Mouse (Mus musculus) retina, postnatal 7 days (tissue): Measurements from ENCODE around the gene Lcn2.
A peak's percentile ranks its signal among the peaks of the same experiment; 100 is the strongest.
"Not testable (repeated sequence)": the region's sequence is repeated elsewhere in the genome, so short reads cannot be mapped to it uniquely, and the experiment has no call there.

Experiments
- DNase-seq: peaks from one replicate; pipeline ENCODE4 v3.0.0-alpha.2; 2012; ENCODE audit warnings: low read depth, low spot score

The Lcn2 gene

DNA sequence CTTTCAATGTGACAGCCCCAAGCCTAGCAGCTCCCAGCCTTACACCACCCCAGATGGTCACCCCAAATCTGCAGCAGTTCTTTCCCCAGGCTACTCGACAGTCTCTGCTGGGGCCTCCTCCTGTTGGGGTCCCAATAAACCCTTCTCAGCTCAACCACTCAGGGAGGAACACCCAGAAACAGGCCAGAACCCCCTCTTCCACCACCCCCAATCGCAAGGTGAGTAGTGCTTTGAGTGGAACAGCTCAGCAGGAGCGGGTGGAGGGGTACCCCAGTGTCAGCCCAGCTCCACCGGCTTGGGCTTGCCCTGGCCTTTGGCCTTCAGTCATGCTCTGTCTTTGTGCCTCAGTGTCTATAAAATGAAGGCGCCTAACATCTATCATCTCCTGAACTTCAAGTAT lies 20.7 kb downstream of the Lcn2 start:
- no peak for DNase-seq

DNA sequence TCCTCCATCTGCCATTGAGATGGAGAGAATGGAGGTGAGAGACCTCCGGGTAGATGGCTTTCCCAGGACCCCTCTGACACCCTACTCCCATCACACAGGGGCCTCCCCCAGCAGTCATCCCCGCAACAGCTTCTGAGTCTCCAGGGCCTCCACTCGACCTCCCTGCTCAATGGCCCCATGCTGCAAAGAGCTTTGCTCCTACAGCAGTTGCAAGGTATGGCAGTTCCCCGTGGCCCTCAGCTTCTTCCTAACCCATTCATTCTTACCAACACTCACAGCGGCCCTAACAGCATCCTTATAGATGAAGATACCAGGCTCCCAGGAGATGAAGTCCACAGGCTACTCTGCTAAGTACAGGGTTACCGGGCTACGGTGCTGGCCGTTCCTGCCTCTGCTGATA lies 23.9 kb downstream of the Lcn2 start:
- no peak for DNase-seq

DNA sequence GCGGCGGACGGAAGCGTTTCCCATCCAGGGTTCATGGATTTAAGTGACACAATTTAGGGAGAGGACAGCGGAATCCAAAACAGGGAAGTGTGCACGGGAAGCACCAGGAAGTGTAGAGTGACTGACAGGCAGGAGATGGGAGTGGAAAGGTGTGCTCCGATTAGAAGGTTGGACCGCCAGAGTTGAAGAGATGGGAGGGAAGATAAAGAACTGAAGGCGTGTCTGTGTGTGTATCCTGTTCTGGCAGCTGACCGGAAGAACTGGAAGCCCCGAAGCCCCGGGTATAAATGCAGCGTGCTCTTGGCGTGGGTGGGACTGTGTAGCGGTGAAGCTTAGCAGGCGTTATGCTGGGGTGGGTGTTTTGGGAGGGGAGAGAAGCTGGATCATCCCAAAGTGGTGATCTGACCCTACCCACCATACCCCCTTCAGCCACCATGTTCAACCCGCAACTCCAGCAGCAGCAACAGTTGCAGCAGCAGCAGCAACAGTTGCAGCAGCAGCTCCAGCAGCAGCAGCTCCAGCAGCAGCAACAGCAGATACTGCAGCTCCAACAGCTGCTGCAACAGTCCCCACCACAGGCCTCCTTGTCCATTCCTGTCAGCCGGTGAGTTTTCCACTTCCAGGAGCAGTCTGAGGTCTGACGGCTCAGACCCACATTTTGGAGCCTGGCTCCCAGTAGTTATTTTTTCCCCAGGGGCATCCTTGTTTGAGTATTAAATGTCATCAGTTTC lies 24.5 kb downstream of the Lcn2 start:
- no peak for DNase-seq

DNA sequence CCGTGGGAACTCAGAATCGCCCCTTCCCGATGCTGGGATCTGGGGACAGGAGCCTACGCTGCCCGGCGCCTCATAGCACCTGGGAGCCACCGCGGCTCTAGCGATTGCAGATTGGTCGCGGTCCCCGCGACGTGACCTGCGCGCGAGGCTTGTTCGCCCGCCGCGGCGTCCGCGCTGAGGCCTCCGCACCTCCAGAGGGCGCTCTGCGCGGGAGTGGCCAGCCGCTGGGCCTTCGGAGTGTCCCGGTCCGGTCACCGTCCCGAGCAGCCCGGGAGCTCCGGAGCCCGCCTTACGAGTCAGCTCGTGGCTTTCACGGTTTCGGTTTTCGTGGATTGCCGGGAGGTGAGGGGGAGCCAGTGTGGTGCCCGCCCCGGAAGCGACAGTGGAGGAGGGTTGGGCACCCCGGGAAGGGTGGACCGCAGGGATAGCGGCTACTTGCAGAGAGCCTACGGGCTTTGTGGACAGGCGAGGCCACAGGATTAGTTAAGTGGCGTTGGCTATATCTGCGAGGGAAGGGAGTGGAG lies 25.2 kb downstream of the Lcn2 start:
- DNase-seq, result peak; percentile 88

DNA sequence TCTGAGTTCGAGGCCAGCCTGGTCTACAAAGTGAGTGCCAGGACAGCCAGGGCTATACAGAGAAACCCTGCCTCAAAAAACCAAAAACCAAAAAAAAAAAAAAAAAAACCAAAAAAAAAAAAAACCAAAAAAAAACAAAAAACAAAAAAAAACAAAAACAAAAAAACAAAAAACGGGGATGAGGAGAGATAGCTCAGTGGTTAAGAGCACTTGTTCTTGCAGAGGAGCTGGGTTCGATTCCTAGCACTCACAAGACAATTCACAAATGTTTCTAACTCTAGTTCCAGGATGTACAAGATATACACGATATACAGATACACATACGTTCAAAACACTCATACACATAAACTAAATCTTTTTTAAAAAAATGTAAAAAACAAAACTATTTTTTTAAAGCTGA lies 25.8 kb downstream of the Lcn2 start:
- DNase-seq, result not testable (repeated sequence)

DNA sequence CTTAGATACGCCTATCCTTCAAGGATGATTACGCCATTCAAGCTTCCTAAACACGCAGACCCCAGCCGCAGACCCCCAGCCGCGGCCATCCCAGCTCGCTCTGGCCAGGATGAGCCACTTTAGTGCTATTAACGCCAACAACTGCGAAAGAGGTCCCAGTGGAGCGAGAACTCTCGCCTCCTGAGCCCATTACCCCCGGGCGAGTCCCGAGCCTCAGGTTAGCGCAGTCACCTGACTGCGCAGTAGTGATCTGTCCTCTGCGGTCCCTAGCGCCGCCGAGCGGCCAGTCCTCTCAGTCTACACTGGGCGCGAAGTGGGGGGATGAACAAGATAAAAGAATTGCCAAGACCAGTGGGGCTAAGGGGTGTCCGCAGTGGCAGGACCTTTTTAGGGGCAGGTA lies 26.6 kb downstream of the Lcn2 start:
- peak; percentile 27 for DNase-seq

DNA sequence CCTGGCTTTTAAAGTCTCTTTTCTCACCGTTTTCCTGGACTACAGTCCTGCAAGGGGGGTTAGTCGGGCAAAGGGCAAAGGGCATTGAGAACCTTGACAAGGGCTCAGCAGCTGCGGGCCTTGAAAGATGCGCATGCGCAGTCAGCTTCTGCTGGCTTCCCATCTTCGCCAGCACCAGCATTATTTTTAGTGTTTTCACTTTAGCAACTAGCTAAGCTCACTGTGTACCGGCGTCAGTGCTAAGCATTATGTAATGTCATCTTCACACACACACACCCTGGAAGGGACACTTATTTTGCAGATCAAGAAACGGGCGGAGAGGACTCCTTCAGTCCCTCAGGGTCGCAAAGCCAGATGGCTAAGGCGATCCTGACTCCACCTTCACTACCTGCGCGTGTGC lies 27.3 kb downstream of the Lcn2 start:
- peak; percentile 43 for DNase-seq

DNA sequence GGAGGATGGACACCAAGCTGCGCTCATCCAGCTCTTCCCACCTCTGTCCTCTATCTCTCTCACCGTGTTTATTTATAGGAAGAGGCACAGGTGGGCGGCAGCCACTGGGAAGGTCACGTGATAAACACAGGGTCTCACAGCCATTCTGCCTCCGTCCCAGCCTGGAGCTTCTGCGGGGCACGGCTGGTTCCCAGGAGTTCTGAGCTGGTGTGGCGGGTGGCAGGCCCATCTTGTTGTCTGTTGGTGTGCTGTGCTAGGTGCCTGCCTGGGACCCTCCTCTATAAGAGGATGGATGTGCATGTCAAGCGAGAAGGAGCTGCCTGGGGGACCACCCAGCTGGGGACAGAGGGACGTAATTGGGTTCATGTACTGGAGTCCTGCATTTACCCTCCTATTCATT lies 29.7 kb downstream of the Lcn2 start:
- no peak for DNase-seq

DNA sequence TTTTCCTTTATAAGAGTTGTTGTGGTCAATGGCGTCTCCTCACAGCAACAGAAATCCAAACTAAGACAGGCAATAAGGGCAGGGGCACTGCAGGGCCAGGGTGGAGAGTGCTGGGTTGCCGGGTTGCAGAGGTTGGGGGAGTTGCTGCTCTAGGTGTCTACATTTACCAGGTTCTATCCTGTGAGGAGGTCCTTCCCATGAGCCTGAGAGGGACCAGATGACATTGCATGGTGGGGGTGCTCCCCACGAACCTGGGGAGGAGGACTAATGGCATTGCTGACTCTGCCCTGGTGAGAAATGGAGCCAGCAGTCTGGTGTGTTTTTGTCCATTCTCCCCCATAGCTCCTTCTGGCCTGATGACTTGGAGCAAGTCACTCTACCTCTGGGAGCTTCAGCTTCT lies 30.3 kb downstream of the Lcn2 start:
- DNase-seq, result no peak

DNA sequence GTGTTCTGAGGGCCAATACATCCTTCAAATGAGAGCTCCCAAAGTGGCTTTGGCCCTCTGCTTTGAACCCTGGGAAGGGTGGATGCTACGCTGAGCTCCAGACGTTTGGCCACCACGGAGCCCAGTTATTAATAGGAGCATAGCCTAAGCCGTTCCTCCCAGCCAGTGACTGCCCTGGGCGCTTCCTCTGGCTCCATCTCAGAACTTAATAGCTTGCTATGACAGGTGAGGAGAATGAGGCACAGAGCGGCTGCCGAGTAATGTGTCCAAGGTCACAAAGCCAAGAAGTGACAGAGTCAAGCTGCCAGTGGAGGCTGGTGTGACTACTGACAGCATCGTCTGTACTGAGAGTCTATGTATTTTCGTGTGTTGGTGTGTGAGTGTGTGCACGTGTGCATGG lies 31.8 kb downstream of the Lcn2 start:
- no peak for DNase-seq

DNA sequence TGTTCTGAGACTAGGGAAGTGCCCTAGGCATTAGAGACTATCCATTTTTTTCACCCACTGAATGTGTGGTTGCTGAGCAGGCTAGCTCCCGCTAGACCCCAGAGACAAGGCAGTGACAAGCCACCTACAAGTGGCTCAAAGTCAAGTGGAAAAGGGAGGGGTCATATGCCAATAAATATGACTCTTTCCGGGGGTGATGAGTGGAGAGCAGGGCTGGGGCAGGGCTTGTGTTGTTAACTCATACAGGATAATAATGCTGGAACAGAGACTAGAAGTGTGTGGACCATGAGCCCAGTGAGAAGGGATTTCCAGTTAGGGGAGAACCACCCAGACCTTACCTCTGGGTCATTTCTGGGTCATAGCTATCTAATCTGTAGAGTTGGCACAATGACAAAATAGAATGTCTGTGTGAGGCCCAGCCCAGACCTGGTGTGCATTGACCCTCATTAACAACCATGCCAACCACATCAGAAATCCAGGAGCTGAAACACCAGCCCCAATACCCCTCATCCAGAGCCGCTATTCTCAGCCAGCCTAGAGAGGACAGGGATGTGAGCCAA lies 33.6 kb downstream of the Lcn2 start:
- no peak for DNase-seq

DNA sequence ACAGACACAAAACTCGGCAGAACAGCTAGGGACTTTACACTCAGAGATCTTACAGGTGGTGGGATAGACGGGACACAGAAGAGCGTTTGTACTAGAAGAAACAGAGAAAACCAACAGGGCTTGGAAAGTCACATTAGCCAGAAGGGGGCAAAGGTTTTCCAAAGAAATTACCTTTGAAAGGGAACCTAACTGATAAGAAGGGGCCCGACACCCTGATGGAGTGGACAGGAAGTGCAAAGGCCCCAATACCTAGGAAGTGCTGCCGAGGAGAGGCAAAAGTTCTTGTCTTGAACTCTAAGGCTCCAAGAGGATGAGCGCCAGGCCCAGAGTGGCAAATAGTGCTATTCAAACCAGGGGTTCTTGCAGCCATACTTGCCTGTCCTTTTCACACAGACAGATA lies 34.2 kb downstream of the Lcn2 start:
- no peak for DNase-seq

DNA sequence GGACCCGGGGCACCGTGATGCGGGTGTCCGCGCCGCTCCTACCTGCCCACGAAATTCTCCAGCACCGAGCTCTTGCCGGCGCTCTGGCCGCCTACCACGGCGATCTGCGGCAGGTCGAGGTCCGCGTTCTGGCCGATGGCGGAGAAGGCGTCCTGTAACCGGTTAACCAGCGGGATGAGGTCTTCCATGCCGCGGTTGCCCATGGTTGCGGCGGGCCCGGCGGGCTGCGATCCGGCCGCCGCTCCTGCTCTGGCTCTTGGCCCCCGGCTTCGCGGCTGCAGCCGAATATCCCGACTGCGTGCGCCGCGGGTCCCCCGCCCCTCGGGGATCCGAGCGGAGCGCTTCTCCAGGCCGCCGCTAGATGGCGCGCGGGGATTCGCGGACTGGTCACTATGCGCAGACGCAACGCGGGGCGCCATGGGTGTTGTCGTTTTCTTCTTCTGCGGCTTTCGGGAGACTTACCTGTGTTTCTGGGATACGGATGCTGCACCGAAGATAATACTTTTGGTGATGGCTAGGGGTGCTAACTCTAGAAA lies 35.0 kb downstream of the Lcn2 start, which contains the start of gene Dnm1:
Dnm1 (minus strand) TSS at position 332 of the 536 bp plus-strand sequence.
- DNase-seq, result peak; percentile 86

DNA sequence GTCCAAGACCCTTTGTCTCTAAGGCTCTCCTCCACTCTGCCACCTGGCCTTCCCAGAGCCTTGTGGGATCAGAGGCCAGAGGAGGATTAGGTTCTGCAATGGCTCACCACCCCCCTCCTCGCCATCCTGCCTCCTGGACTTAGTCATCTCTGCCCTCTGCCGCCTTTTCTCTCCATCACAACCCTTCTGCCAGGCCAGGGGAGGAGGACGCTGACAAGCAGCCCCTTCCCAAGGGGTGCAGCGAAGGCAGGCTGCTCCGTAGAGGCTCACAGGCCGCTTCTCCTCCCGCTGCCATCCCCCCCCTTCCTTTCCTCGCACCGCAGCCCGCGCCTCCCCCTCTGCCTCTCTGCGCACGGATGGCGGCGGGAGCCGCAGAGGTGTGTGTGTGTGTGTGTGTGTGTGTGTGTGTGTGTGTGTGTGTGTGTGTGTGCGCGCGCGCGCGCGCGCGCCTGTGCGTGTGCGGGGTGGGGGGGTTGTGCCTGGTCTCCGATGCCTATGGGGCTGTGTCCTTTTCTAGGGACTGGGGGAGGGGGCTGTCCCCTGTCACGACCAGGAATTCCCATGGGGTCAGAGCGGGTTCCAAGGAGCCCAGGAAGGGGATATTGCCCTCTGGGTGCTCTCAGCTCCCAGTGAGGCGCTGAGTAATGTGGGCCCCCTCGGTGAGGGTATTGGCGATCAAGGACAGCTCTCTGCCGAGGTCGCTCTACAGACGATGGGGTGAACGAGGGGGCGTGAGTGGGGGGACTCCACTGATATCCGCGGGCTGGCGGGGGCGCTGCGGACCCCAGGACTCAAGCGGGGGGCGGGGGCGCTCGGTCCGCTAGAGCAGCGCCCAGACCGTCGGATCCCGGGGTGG lies 35.7 kb downstream of the Lcn2 start, which contains the start of gene Ciz1:
Ciz1 (plus strand) TSS at position 177 of the 856 bp plus-strand sequence.
- DNase-seq, result peak; percentile 50

DNA sequence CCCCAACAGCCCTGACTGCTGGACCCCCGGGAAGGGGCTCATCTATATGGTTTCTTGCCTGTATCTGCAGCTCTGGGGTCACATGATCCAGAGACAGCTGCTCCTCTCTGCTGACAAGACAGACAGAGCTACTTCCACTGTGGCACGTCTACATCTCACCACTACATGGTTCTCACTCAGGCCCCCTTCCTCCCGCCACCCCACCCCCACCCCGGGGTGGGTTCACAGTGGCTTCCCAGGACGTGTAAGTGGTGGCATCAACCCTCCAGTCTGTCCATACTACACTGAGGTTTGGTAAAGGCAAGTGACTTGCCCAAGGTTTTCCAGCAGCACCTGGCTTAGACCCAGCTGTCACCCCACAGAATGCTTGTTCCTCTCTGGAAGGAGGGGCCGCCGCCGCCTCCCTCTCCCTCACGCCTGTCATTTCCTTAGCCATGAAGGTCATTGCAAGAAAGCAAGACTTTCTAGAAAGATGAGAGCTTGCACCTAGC lies 36.5 kb downstream of the Lcn2 start:
- DNase-seq, result no peak

DNA sequence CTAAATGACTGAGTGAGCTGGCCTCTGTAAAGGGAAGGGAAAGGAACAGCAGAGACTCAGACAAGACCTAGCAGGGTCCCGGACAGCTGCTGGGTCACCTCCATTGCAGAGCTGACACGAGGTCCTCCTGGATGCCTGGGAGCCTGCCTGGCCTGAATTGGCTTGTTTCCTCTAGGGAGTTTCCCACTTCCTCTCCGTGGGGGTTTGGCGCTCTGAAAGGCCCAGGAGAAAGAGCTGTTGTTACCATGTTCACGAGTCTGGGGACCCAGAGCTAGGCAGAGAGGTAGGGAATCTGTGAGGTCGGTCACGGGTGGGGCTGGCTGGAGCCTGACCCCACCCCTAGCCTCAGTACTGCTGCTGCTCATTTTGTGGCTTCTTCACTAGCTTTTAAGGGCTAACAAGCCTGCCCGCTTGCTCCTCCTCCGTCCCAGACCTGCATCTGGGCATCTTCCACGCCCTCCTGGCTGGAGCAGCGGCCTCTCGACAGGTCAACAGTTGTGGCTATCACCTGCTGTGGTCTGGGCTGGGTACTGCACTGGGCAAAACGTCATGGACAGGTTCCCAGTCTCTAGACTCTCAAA lies 37.5 kb downstream of the Lcn2 start:
- DNase-seq, result no peak

DNA sequence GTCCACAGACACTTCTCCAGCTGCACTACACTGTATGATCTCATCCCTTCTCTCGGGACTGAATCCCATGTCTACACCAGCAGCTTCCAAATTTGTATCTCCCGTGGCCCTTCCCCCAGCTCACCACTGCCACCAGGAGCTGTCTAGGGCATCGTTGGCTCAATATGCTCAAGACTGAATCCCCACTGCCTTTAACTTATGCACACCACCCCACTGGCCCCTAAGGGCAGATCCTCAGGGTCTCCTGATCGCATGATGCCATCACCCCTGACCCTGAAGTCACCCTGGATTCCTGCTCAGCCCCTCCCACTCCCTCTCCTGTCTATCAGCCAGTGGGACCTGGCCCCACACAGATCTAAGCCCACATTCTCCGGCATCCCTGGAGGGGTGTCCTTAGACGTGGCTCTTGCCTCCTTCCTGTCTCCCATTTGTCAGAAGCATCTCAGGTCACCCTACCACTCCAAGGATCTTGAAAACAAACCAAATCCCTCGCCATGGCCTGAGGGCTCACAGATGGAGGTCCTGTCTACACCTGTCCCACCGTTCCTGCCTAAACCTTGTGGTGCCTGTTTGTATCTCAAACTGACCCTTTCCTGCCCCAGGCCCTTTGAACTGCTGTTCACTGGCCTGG lies 38.3 kb downstream of the Lcn2 start:
- DNase-seq, result no peak

DNA sequence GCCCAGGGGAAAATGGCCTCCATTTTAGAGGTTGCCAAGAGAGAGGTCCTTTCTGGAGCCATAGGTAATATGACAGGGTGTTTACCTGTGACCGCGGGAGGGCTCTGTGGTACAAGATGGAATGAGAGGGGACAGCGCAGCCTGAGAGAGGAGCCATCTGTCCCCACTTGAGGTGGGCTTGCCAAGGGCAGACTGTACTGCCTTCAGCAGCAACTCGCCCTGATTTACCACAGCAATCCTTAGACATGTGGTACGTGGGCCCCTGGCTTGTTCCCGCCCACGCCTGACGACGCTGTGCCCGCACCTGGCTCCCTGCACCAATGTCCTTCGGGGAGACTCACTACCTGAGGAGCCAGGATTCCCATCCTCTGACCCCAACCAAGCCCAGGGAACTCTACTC lies 39.7 kb downstream of the Lcn2 start:
- DNase-seq, result no peak

DNA sequence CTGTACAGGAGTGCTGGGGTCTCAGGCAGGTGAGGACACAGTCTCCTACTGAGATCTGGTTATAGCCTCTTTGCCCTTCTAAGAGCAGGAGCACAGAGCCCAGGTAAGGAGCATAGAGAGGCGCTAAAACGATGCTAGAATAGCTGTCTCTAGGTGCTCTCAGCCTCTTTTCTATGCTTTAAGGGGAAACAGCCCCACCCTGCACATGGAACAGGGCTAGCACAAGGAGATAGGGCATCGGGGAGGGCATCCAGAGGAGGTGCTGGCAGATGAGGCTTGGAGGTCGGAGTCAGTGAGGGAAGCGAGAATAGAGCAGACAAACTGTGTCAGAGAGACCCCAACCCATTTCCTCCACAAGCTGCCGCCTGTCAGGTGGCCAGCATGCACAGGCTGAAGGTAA lies 41.0 kb downstream of the Lcn2 start:
- DNase-seq, result no peak

DNA sequence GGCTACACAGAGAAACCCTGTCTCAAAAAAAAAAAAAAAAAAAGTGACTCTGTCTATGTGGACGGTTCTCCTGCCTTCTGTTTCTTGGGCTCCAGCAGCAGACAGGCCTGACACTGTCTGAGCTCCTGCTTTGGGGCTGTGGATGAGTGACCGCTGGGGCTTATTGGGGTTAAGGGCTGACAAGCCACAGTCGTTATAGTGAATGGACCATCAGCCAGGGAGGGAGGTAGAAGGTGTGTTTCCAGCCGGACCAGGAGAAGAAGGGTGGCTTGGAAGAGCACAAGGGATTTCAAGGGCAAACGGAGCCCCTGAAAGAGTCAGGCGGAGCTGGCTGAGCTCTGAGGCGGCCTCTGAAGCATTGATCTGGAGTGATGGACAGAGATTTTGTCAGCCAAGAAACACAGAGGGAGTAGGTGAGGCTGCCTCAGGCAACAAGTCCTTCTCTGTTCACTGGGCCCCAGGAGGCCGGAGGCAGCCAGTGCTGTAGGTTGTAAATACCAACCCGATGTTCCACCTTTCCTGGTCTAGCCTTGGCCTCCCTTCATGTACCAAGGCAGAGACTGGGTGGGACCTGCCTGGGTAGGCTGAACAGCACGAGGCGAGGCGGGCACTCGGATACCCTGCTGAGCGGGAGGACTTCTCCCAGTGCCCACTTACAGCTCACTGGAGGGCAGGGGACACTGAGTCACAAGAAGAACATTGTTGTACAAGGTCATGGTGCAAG lies 43.3 kb downstream of the Lcn2 start:
- no peak for DNase-seq
